Mouse (Mus musculus) neural tube, embryonic 15.5 days (tissue): ENCODE measurements around the gene Capn10. TPM values are rescaled to one million over a fixed set of nuclear protein-coding genes. Genes with fewer than 3 reads are reported as not detected.

Experiments
- ATAC-seq: fragments of 200-750 bp; cut with Nextera tagmentation; 2 replicates; pipeline ENCODE4 v1.8.0; 2017; ENCODE audit warnings: mild to moderate bottlenecking, moderate TSS enrichment, moderate library complexity; ENCODE audit not compliant: low FRiP score
- H3K27ac ChIP-seq: fragments of 300-500 bp; sonication (generic); replicated peaks from 2 replicates; pipeline ENCODE4 v1.5.1; 2015; ENCODE audit warnings: mild to moderate bottlenecking, inconsistent platforms
- H3K27me3 ChIP-seq: fragments of 300-500 bp; sonication (generic); replicated peaks from 2 replicates; pipeline ENCODE4 v1.6.1; 2015; ENCODE audit warnings: inconsistent platforms
- H3K36me3 ChIP-seq: fragments of 300-500 bp; sonication (generic); 2 replicates; pipeline ENCODE4 v1.6.1; 2015; ENCODE audit warnings: inconsistent platforms
- H3K4me1 ChIP-seq: fragments of 300-500 bp; sonication (generic); 2 replicates; pipeline ENCODE4 v1.6.1; 2015; ENCODE audit warnings: inconsistent platforms
- H3K4me2 ChIP-seq: fragments of 300-500 bp; sonication (generic); 2 replicates; pipeline ENCODE4 v1.6.1; 2015; ENCODE audit warnings: inconsistent platforms, mild to moderate bottlenecking, moderate library complexity
- H3K4me3 ChIP-seq: fragments of 300-500 bp; sonication (generic); replicated peaks from 2 replicates; pipeline ENCODE4 v1.5.1; 2015; ENCODE audit warnings: mild to moderate bottlenecking, inconsistent platforms
- H3K9ac ChIP-seq: fragments of 300-500 bp; sonication (generic); replicated peaks from 2 replicates; pipeline ENCODE4 v1.6.1; 2015; ENCODE audit warnings: mild to moderate bottlenecking, inconsistent platforms
- H3K9me3 ChIP-seq: fragments of 300-500 bp; sonication (generic); replicated peaks from 2 replicates; pipeline ENCODE4 v1.6.1; 2016; ENCODE audit warnings: inconsistent platforms
- WGBS: fragments of 180-500 bp; shearing (Covaris S2); methylation state at CpG from one replicate; pipeline ENCODE4 v1.1.7; 2015; ENCODE audit warnings: mixed read lengths; 5-methylcytosine and 5-hydroxymethylcytosine counted together
- polyA plus RNA-seq: library from polyadenylated mRNA; unstranded; fragments of >200 nt; fragmentation: Nextera tagmentation; extraction: Ambion mirVana; gene quantifications from 2 replicates; pipeline ENCODE4 v1.2.1, GENCODE M21; 2015

The Capn10 gene
- polyA plus RNA-seq, 1 experiment from 2014 or later, result 60.8 TPM

GRCm38 (mm10) chr1:92981056-92981845 lies 47.1 kb downstream of the Capn10 start:
- 80% methylated on average over 7 of the region's 7 CpGs for WGBS
- Histone ChIP-seq H3K4me2 (no peak overlapping the region), H3K9me3 (no peaks in the 10 kb centered on the region), H3K9ac (no peak overlapping the region), H3K4me3 (no peak overlapping the region), H3K36me3 (no peaks in the 10 kb centered on the region), H3K4me1 (no peaks in the 10 kb centered on the region), H3K27me3 (no peaks in the 10 kb centered on the region), H3K27ac (no peak overlapping the region)
- no peak for ATAC-seq

- Histone ChIP-seq H3K4me3 (no peak overlapping the region), H3K9ac (no peak overlapping the region), H3K27ac (no peak overlapping the region), H3K4me1 (no peaks in the 10 kb centered on the region), H3K9me3 (no peaks in the 10 kb centered on the region), H3K27me3 (no peaks in the 10 kb centered on the region), H3K4me2 (no peak overlapping the region), H3K36me3 (no peaks in the 10 kb centered on the region)
- no peak for ATAC-seq
- WGBS, result 94% methylated on average over 17 of the region's 17 CpGs
These were observed 48.9 kb downstream of the Capn10 start for GRCm38 (mm10) chr1:92982931-92983605.

GRCm38 (mm10) chr1:92984999-92985398 lies 50.8 kb downstream of the Capn10 start:
- no peaks in the 10 kb centered on the region for H3K36me3 ChIP-seq

GRCm38 (mm10) chr1:92988894-92989293 lies 54.7 kb downstream of the Capn10 start:
- no peaks in the 10 kb centered on the region for H3K9me3 ChIP-seq
- H3K36me3 ChIP-seq, result no peaks in the 10 kb centered on the region
- H3K27ac ChIP-seq, result no peak overlapping the region
- no peaks in the 10 kb centered on the region for H3K27me3 ChIP-seq
- no peak overlapping the region for H3K4me3 ChIP-seq
- no peaks in the 10 kb centered on the region for H3K4me1 ChIP-seq
- WGBS, result 85% methylated on average over 4 of the region's 4 CpGs
- H3K9ac ChIP-seq, result no peak overlapping the region
- no peak overlapping the region for H3K4me2 ChIP-seq
- ATAC-seq, result no peak

More at GRCm38 (mm10) chr1:92984999-92985398, 50.8 kb downstream of the Capn10 start:
- Histone ChIP-seq H3K27ac (no peak overlapping the region), H3K27me3 (no peaks in the 10 kb centered on the region), H3K4me1 (no peaks in the 10 kb centered on the region), H3K4me3 (no peak overlapping the region), H3K9me3 (no peaks in the 10 kb centered on the region), H3K9ac (no peak overlapping the region), H3K4me2 (no peak overlapping the region)
- WGBS, result 82% methylated on average over 5 of the region's 5 CpGs
- no peak for ATAC-seq

- no peak overlapping the region for H3K4me3 ChIP-seq
- WGBS, result 48% methylated on average over 4 of the region's 4 CpGs
- no peak overlapping the region for H3K27ac ChIP-seq
- no peak for ATAC-seq
- no peak overlapping the region for H3K9ac ChIP-seq
- H3K4me1 ChIP-seq, result no peaks in the 10 kb centered on the region
- H3K27me3 ChIP-seq, result no peaks in the 10 kb centered on the region
- H3K4me2 ChIP-seq, result no peak overlapping the region
- H3K36me3 ChIP-seq, result no peaks in the 10 kb centered on the region
- no peaks in the 10 kb centered on the region for H3K9me3 ChIP-seq
These were observed 55.7 kb downstream of the Capn10 start for GRCm38 (mm10) chr1:92989891-92990290.

GRCm38 (mm10) chr1:92992214-92992855 lies 58.2 kb downstream of the Capn10 start:
- no peak overlapping the region for H3K27ac ChIP-seq
- no peaks in the 10 kb centered on the region for H3K9me3 ChIP-seq
- H3K27me3 ChIP-seq, result no peaks in the 10 kb centered on the region
- no peak for ATAC-seq
- H3K4me1 ChIP-seq, result no peaks in the 10 kb centered on the region
- no peak overlapping the region for H3K4me2 ChIP-seq
- no peaks in the 10 kb centered on the region for H3K36me3 ChIP-seq
- no peak overlapping the region for H3K4me3 ChIP-seq
- no peak overlapping the region for H3K9ac ChIP-seq
- WGBS, result 84% methylated on average over 6 of the region's 6 CpGs

DNA sequence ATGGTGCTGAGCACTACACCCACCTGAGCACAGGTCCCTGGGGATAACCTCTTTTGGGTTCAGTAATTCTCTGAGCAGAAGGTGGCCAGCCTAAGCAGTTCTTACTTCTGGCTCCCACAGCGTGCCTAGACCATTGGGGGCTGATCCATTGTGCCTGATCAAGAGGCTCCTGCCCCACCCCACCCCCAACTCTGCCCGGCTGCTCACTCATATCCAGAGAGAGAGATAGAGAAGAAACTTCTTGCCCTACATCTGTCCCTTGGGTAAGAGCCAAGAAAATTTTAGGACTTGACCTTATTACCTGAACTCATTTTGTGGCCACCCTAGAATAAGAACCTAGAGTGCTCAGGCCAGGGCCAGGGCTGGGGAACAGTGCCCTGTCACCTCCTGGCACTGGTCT lies 58.7 kb downstream of the Capn10 start:
- H3K9me3 ChIP-seq, result no peaks in the 10 kb centered on the region
- no peaks in the 10 kb centered on the region for H3K27me3 ChIP-seq
- WGBS, result 82% methylated on average over 2 of the region's 2 CpGs
- H3K36me3 ChIP-seq, result no peaks in the 10 kb centered on the region
- H3K4me2 ChIP-seq, result no peak overlapping the region
- H3K27ac ChIP-seq, result no peak overlapping the region
- no peak overlapping the region for H3K4me3 ChIP-seq
- no peak for ATAC-seq
- no peak overlapping the region for H3K9ac ChIP-seq
- H3K4me1 ChIP-seq, result no peaks in the 10 kb centered on the region

Other genes starting within 250 kb of the Capn10 start
- gene Gpc1, start 102.7 kb upstream of the Capn10 start, polyA plus RNA-seq, result 63.1 and 64.6 TPM in 2 replicates
- 0.69 and 1.3 TPM in 2 replicates for gene Ankmy1, start 31.5 kb upstream of the Capn10 start, polyA plus RNA-seq
- gene Dusp28, start 27.4 kb upstream of the Capn10 start, polyA plus RNA-seq, result 17.2 and 17.9 TPM in 2 replicates
- 29.8 and 33.4 TPM in 2 replicates for gene Rnpepl1, start 23.6 kb upstream of the Capn10 start, polyA plus RNA-seq
- 0.64 and 1.0 TPM in 2 replicates for gene Gpr35, start 16.5 kb downstream of the Capn10 start, polyA plus RNA-seq
- not detected in 2 replicates for gene Aqp12, start 72.0 kb downstream of the Capn10 start, polyA plus RNA-seq
- gene Kif1a, start 167.6 kb downstream of the Capn10 start, polyA plus RNA-seq, result 433 and 485 TPM in 2 replicates
- gene Agxt, start 200.9 kb downstream of the Capn10 start, polyA plus RNA-seq, result not detected in 2 replicates
- 0.10 and 0.75 TPM in 2 replicates for gene 2310007B03Rik, start 226.6 kb downstream of the Capn10 start, polyA plus RNA-seq
- 0.23 and 0.32 TPM in 2 replicates for gene Crocc2, start 234.3 kb downstream of the Capn10 start, polyA plus RNA-seq